Mouse (Mus musculus): ENCODE measurements around the gene Kcnj10. TPM values are rescaled to one million over a fixed set of nuclear protein-coding genes. Genes with fewer than 3 reads are reported as not detected.

Gene Kcnj10
- total and polyA plus RNA-seq, 3 experiments: 0.04 to 0.72 TPM; not detected in 1

DNA sequence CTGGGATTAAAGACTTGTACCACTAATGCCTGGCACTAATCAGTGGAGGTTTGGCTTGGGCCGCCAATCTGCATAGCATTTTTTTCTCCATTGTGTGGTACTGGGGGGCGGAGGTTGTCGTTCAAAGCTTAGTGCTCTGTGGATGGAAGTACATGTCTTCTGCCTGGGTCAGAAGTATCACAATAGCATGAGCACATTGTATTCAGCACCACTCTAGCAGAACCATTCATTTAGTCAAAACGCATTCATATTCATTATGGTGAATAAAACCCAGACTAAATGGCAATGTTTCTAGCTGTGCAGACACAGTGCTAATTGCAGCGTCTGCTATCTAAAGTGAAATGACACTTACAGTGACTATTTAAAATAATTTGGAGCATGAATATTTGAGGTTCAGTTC lies 46.2 kb downstream of the Kcnj10 start:
- H3K27me3 ChIP-seq (ENCODE audit: control insufficient read depth in 1 of 2, insufficient read depth in 2 of 2, low read length in 2 of 2): no peaks in the 10 kb centered on the region
- TF ChIP-seq CHD2 (IDR thresholded peaks at IDR 0.05; ENCODE audit: low read length) (no peak), POLR2AphosphoS5 (IDR thresholded peaks at IDR 0.05; ENCODE audit: borderline replicate concordance, low read depth, low read length) (no peak), MYC (IDR thresholded peaks at IDR 0.05; ENCODE audit: low read depth, low read length) (no peak), TCF12 (IDR thresholded peaks at IDR 0.05; ENCODE audit: low read depth, low read length) (no peak), CHD1 (IDR thresholded peaks at IDR 0.05; ENCODE audit: low read depth, low read length) (no peak), UBTF (IDR thresholded peaks at IDR 0.05; ENCODE audit: borderline replicate concordance, insufficient read depth, low read depth, low read length) (no peak), GABPA (IDR thresholded peaks at IDR 0.05; ENCODE audit: low read depth, low read length) (no peak)
- H3K4me1 ChIP-seq (ENCODE audit: control insufficient read depth in 1 of 2, insufficient read depth in 2 of 2, low read length in 2 of 2): peaks cover 0 to 13% of the 10 kb centered on the region in 2 experiments; a peak in 2 of 4 replicates
- H3K79me2 ChIP-seq (ENCODE audit: control insufficient read depth, insufficient read depth, low read length, poor library complexity): peaks cover 3% of the 10 kb centered on the region
- no peaks in the 10 kb centered on the region for H3K9me3 ChIP-seq (replicated peaks; ENCODE audit: insufficient read depth, low read length)
- no peak for DNase-seq (ENCODE audit: low read depth, low spot score)
- no peak overlapping the region for H3K27ac ChIP-seq (ENCODE audit: control insufficient read depth, low read depth, low read length)
- peaks cover 4 to 7% of the 10 kb centered on the region in 2 experiments; a peak in 3 of 4 replicates for H3K36me3 ChIP-seq (ENCODE audit: control insufficient read depth in 1 of 2, insufficient read depth in 2 of 2, low read length in 2 of 2)
- H3K9ac ChIP-seq (ENCODE audit: control insufficient read depth, low read depth, low read length, poor library complexity, severe bottlenecking): no peak overlapping the region
- H3K4me3 ChIP-seq (ENCODE audit: control insufficient read depth in 1 of 2, insufficient read depth in 1 of 2, low read depth in 2 of 2, low read length in 2 of 2): no peak overlapping the region

DNA sequence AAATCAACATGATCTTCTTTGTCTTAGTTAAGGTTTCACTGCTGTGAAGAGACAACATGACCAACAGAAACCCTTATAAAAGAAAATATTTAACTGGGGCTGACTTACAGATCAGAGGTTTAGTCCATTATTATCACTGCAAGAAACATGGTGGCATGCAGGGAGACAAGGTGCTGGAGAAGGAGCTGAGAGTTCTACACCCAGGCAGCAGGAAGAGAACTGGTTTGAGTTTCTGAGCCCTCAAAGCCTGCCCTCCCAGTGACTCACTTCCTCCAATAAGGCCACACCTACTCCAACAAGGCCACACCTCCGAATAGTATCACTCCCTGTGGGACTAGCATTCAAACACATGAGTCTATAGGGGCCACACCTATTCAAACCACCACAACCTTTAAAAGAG lies 49.8 kb downstream of the Kcnj10 start:
- peak overlapping the region; percentile 8 to 12 for H3K4me3 ChIP-seq (ENCODE audit: control insufficient read depth in 1 of 2, insufficient read depth in 1 of 2, low read depth in 2 of 2, low read length in 2 of 2)
- H3K27ac ChIP-seq (ENCODE audit: control insufficient read depth, low read depth, low read length): no peak overlapping the region
- H3K9me3 ChIP-seq (replicated peaks; ENCODE audit: insufficient read depth, low read length): no peaks in the 10 kb centered on the region
- peak overlapping the region; percentile 5; the same call in 1 of the 2 replicates for H3K9ac ChIP-seq (ENCODE audit: control insufficient read depth, low read depth, low read length, poor library complexity, severe bottlenecking)
- H3K79me2 ChIP-seq (ENCODE audit: control insufficient read depth, insufficient read depth, low read length, poor library complexity): no peaks in the 10 kb centered on the region
- TF ChIP-seq MAZ (IDR thresholded peaks at IDR 0.05; ENCODE audit: low read depth, low read length): no peak
- TF ChIP-seq GABPA (IDR thresholded peaks at IDR 0.05; ENCODE audit: low read depth, low read length): no peak
- TF ChIP-seq TBP (IDR thresholded peaks at IDR 0.05; ENCODE audit: low read depth, low read length): peak; percentile 56; the same call in 1 of the 2 replicates
- peak; percentile 52 for TF ChIP-seq NELFE (IDR thresholded peaks at IDR 0.05; ENCODE audit: low read depth, low read length)
- TF ChIP-seq MYB (IDR thresholded peaks at IDR 0.05; ENCODE audit: low read depth, low read length): no peak
- no peak for TF ChIP-seq E2F4 (IDR thresholded peaks at IDR 0.05; ENCODE audit: borderline replicate concordance, low read depth, low read length)
- TF ChIP-seq MEF2A (IDR thresholded peaks at IDR 0.05; ENCODE audit: extremely low read depth, insufficient replicate concordance, low read depth, low read length, poor library complexity, severe bottlenecking): no peak
- TF ChIP-seq HCFC1 (IDR thresholded peaks at IDR 0.05; ENCODE audit: low read depth, low read length): peak; percentile 31; the same call in 1 of the 2 replicates
- no peak for TF ChIP-seq BHLHE40 (IDR thresholded peaks at IDR 0.05; ENCODE audit: borderline replicate concordance, low read depth, low read length)
- no peak for TF ChIP-seq EP300 (IDR thresholded peaks at IDR 0.05; ENCODE audit: low read depth in 1 of 2, low read length in 2 of 2)
- TF ChIP-seq POLR2A (IDR thresholded peaks at IDR 0.05; ENCODE audit: control insufficient read depth in 1 of 2, insufficient read depth in 1 of 2, low read depth in 1 of 2, low read length in 2 of 2, poor library complexity in 1 of 2): peak in 1 of 2 experiments; percentile 54; a peak in 1 of 4 replicates
- no peak for TF ChIP-seq RCOR1 (IDR thresholded peaks at IDR 0.05; ENCODE audit: low read depth, low read length)
- TF ChIP-seq MYC (IDR thresholded peaks at IDR 0.05; ENCODE audit: low read depth, low read length): no peak
- TF ChIP-seq RAD21 (IDR thresholded peaks at IDR 0.05; ENCODE audit: low read depth, low read length): no peak
- TF ChIP-seq MAFK (IDR thresholded peaks at IDR 0.05; ENCODE audit: borderline replicate concordance, low read depth, low read length): no peak
- no peak for TF ChIP-seq USF2 (IDR thresholded peaks at IDR 0.05; ENCODE audit: borderline replicate concordance in 1 of 2, insufficient read depth in 1 of 2, low read depth in 1 of 2, low read length in 2 of 2)
- no peak for TF ChIP-seq CHD2 (IDR thresholded peaks at IDR 0.05; ENCODE audit: low read length)
- TF ChIP-seq ZMIZ1 (IDR thresholded peaks at IDR 0.05; ENCODE audit: low read depth, low read length): peak; percentile 35; the same call in 1 of the 2 replicates
- 0 out of 2 replicates have a peak, but pooled peaks have one; percentile 25 for TF ChIP-seq ELF1 (IDR thresholded peaks at IDR 0.05; ENCODE audit: low read depth, low read length)
- no peak for TF ChIP-seq TCF12 (IDR thresholded peaks at IDR 0.05; ENCODE audit: low read depth, low read length)
- H3K4me1 ChIP-seq (ENCODE audit: control insufficient read depth in 1 of 2, insufficient read depth in 2 of 2, low read length in 2 of 2): peaks cover 3 to 19% of the 10 kb centered on the region in 2 experiments
- peak; percentile 83 for DNase-seq (ENCODE audit: low read depth, low spot score)
- H3K27me3 ChIP-seq (ENCODE audit: control insufficient read depth in 1 of 2, insufficient read depth in 2 of 2, low read length in 2 of 2): no peaks in the 10 kb centered on the region
- H3K36me3 ChIP-seq (ENCODE audit: control insufficient read depth in 1 of 2, insufficient read depth in 2 of 2, low read length in 2 of 2): peaks cover 0 to 15% of the 10 kb centered on the region in 2 experiments; a peak in 2 of 4 replicates
